Mouse (Mus musculus) lung, adult 18-20 months (tissue): ENCODE measurements around the gene Rsph3a.

ENCODE experiments used
- DNase-seq, 2 experiments: peaks; one replicate each; pipeline ENCODE4 v3.0.0; 2022; ENCODE audit warnings: mixed read lengths in 2 of 2

Rsph3a gene

GRCm38 (mm10) chr17:7945117-7946052 lies at the start of gene Rsph3a:
TSS of gene Rsph3a (plus strand) at chr17:7945614.
- peak; percentile 88 to 91 for DNase-seq

- DNase-seq = no peak
These were observed 49.3 kb upstream of the Rsph3a start for GRCm38 (mm10) chr17:7896047-7896635.

- DNase-seq = no peak
These were observed 48.3 kb upstream of the Rsph3a start for GRCm38 (mm10) chr17:7897120-7897519.

- no peak for DNase-seq
These were observed 47.7 kb upstream of the Rsph3a start for GRCm38 (mm10) chr17:7897756-7898155.

GRCm38 (mm10) chr17:7899233-7899632 lies 46.2 kb upstream of the Rsph3a start:
- no peak for DNase-seq

- no peak for DNase-seq
These were observed 45.5 kb upstream of the Rsph3a start for GRCm38 (mm10) chr17:7899961-7900360.

- no peak for DNase-seq
These were observed 43.9 kb upstream of the Rsph3a start for GRCm38 (mm10) chr17:7901536-7901935.

GRCm38 (mm10) chr17:7902362-7902761 lies 43.1 kb upstream of the Rsph3a start:
- DNase-seq = peak in 1 of 2 experiments; percentile 42

GRCm38 (mm10) chr17:7904992-7905391 lies 40.4 kb upstream of the Rsph3a start:
- DNase-seq = no peak

- DNase-seq = no peak
These were observed 39.3 kb upstream of the Rsph3a start for GRCm38 (mm10) chr17:7905936-7906685.

GRCm38 (mm10) chr17:7914596-7915227 lies 30.7 kb upstream of the Rsph3a start:
- no peak for DNase-seq

- no peak for DNase-seq
These were observed 29.6 kb upstream of the Rsph3a start for GRCm38 (mm10) chr17:7915791-7916190.

GRCm38 (mm10) chr17:7916782-7917574 lies 28.4 kb upstream of the Rsph3a start:
- DNase-seq = no peak

- DNase-seq = no peak
These were observed 27.1 kb upstream of the Rsph3a start for GRCm38 (mm10) chr17:7918355-7918754.

GRCm38 (mm10) chr17:7919209-7919608 lies 26.2 kb upstream of the Rsph3a start:
- DNase-seq = no peak

- DNase-seq = no peak
These were observed 22.9 kb upstream of the Rsph3a start for GRCm38 (mm10) chr17:7922564-7922963.

GRCm38 (mm10) chr17:7924185-7924725 lies 21.2 kb upstream of the Rsph3a start:
- no peak for DNase-seq

GRCm38 (mm10) chr17:7925413-7926160 lies 19.8 kb upstream of the Rsph3a start, which contains the start of gene Tagap:
TSS of gene Tagap (plus strand) at chr17:7926000.
- peak; percentile 50 to 56 for DNase-seq

- peak; percentile 76 to 80 for DNase-seq
These were observed 17.6 kb upstream of the Rsph3a start for GRCm38 (mm10) chr17:7927582-7928535.

- no peak for DNase-seq
These were observed 16.8 kb upstream of the Rsph3a start for GRCm38 (mm10) chr17:7928662-7929061.
